Mouse (Mus musculus) heart, embryonic 10.5 days (tissue): ENCODE data around the gene H2al1b. TPM values are rescaled to one million over a fixed set of nuclear protein-coding genes. Genes with fewer than 3 reads are reported as not detected.

ENCODE experiments used
- polyA plus RNA-seq: library from polyadenylated mRNA; unstranded; fragments of >200 nt; fragmentation: Nextera tagmentation; extraction: Ambion mirVana; gene quantifications from 2 replicates; pipeline ENCODE4 v1.2.1, GENCODE M21; 2016

The H2al1b gene
- polyA plus RNA-seq, 1 experiment from 2014 or later, result not detected

Other genes starting within 250 kb of the H2al1b start
- gene H2al1a, start 3.2 kb upstream of the H2al1b start, polyA plus RNA-seq, result not detected in 2 replicates
- gene H2al1c, start 3.2 kb downstream of the H2al1b start, polyA plus RNA-seq, result not detected in 2 replicates
- gene H2al1d, start 6.4 kb downstream of the H2al1b start, polyA plus RNA-seq, result not detected in 2 replicates
- gene H2al1e, start 9.5 kb downstream of the H2al1b start, polyA plus RNA-seq, result not detected in 2 replicates
- not detected in 2 replicates for gene H2al1f, start 12.7 kb downstream of the H2al1b start, polyA plus RNA-seq
- not detected in 2 replicates for gene H2al1g, start 15.8 kb downstream of the H2al1b start, polyA plus RNA-seq
- not detected in 2 replicates for gene H2al1h, start 19.1 kb downstream of the H2al1b start, polyA plus RNA-seq
- gene H2al1i, start 22.2 kb downstream of the H2al1b start, polyA plus RNA-seq, result not detected in 2 replicates
- gene H2al1j, start 25.4 kb downstream of the H2al1b start, polyA plus RNA-seq, result not detected in 2 replicates